Mouse (Mus musculus) MEL (cell line): ENCODE data around the gene Lpo. TPM values are rescaled to one million over a fixed set of nuclear protein-coding genes. Genes with fewer than 3 reads are reported as not detected.

Experiments used
- DNase-seq: peaks from one replicate; pipeline ENCODE4 v3.0.0; 2011; ENCODE audit warnings: low read depth, low spot score
- H3K27ac ChIP-seq: 2 replicates; pipeline ENCODE4 v1.5.1; 2012; ENCODE audit warnings: low read depth, mild to moderate bottlenecking, control low read depth, low read length, moderate library complexity; ENCODE audit not compliant: control insufficient read depth
- H3K27me3 ChIP-seq, 2 experiments: fragments of 150-350 bp in 1 of 2; sonication (generic) in 1 of 2; 2 replicates each; pipeline ENCODE4 v1.6.1; 2012; ENCODE audit warnings: low read length in 2 of 2, mild to moderate bottlenecking in 2 of 2, improper control_type of control experiment in 1 of 2, moderate library complexity in 1 of 2; ENCODE audit not compliant: insufficient read depth in 2 of 2, control insufficient read depth in 1 of 2
- H3K36me3 ChIP-seq, 2 experiments: 2 replicates each; pipeline ENCODE4 v1.6.1; 2012 to 2014; ENCODE audit warnings: low read length in 2 of 2, improper control_type of control experiment in 1 of 2, inconsistent platforms in 1 of 2, mild to moderate bottlenecking in 1 of 2; ENCODE audit not compliant: insufficient read depth in 2 of 2, control insufficient read depth in 1 of 2
- H3K4me1 ChIP-seq, 2 experiments: fragments of 150-350 bp in 1 of 2; sonication (generic) in 1 of 2; 2 replicates each; pipeline ENCODE4 v1.6.1; 2012; ENCODE audit warnings: low read length in 2 of 2, improper control_type of control experiment in 1 of 2, mild to moderate bottlenecking in 1 of 2; ENCODE audit not compliant: insufficient read depth in 2 of 2, control insufficient read depth in 1 of 2
- H3K4me3 ChIP-seq, 2 experiments: fragments of 150-350 bp in 1 of 2; sonication (generic) in 1 of 2; 2 replicates each; pipeline ENCODE4 v1.5.1; 2012; ENCODE audit warnings: low read depth in 2 of 2, low read length in 2 of 2, mild to moderate bottlenecking in 2 of 2, moderate library complexity in 2 of 2, control low read depth in 1 of 2, improper control_type of control experiment in 1 of 2; ENCODE audit not compliant: control insufficient read depth in 1 of 2, insufficient read depth in 1 of 2
- H3K79me2 ChIP-seq: 2 replicates; pipeline ENCODE4 v1.6.1; 2012; ENCODE audit warnings: mild to moderate bottlenecking, low read length, moderate library complexity; ENCODE audit not compliant: control insufficient read depth, poor library complexity, insufficient read depth
- H3K9ac ChIP-seq: 2 replicates; pipeline ENCODE4 v1.6.1; 2012; ENCODE audit warnings: low read depth, mild to moderate bottlenecking, control low read depth, low read length, moderate library complexity; ENCODE audit not compliant: control insufficient read depth, poor library complexity, severe bottlenecking
- H3K9me3 ChIP-seq: fragments of 150-350 bp; sonication (generic); replicated peaks from 2 replicates; pipeline ENCODE4 v1.6.1; 2012; ENCODE audit warnings: mild to moderate bottlenecking, low read length, improper control_type of control experiment, moderate library complexity; ENCODE audit not compliant: insufficient read depth
- BHLHE40 ChIP-seq: IDR thresholded peaks from 2 replicates; pipeline ENCODE4 v1.6.1; 2012; ENCODE audit warnings: low read depth, mild to moderate bottlenecking, inconsistent platforms, low read length, improper control_type of control experiment, borderline replicate concordance
- CHD1 ChIP-seq: IDR thresholded peaks from 2 replicates; pipeline ENCODE4 v1.6.1; 2012; ENCODE audit warnings: low read depth, mild to moderate bottlenecking, inconsistent platforms, low read length, improper control_type of control experiment
- E2F4 ChIP-seq: IDR thresholded peaks from 2 replicates; pipeline ENCODE4 v1.6.1; 2011; ENCODE audit warnings: low read depth, low read length, improper control_type of control experiment, borderline replicate concordance
- EP300 ChIP-seq, 2 experiments: IDR thresholded peaks; 2 replicates each; pipeline ENCODE4 v1.6.1; 2011; ENCODE audit warnings: improper control_type of control experiment in 2 of 2, low read length in 2 of 2, low read depth in 1 of 2, mild to moderate bottlenecking in 1 of 2
- ETS1 ChIP-seq: IDR thresholded peaks from 2 replicates; pipeline ENCODE4 v1.6.1; 2012; ENCODE audit warnings: low read depth, mild to moderate bottlenecking, inconsistent platforms, low read length, improper control_type of control experiment, moderate library complexity
- GATA1 ChIP-seq: IDR thresholded peaks from 2 replicates; pipeline ENCODE4 v1.6.1; 2011; ENCODE audit warnings: low read depth, low read length, improper control_type of control experiment
- MAFK ChIP-seq: IDR thresholded peaks from 2 replicates; pipeline ENCODE4 v1.6.1; 2011; ENCODE audit warnings: low read depth, mild to moderate bottlenecking, low read length, improper control_type of control experiment, borderline replicate concordance
- MYC ChIP-seq: IDR thresholded peaks from 2 replicates; pipeline ENCODE4 v1.6.1; 2011; ENCODE audit warnings: low read depth, mild to moderate bottlenecking, low read length, improper control_type of control experiment, moderate library complexity
- NELFE ChIP-seq: IDR thresholded peaks from 2 replicates; pipeline ENCODE4 v1.6.1; 2011; ENCODE audit warnings: low read depth, low read length, improper control_type of control experiment
- RCOR1 ChIP-seq: IDR thresholded peaks from 2 replicates; pipeline ENCODE4 v1.6.1; 2012; ENCODE audit warnings: low read depth, mild to moderate bottlenecking, inconsistent platforms, low read length, improper control_type of control experiment
- SMC3 ChIP-seq: IDR thresholded peaks from 2 replicates; pipeline ENCODE4 v1.6.1; 2011; ENCODE audit warnings: low read depth, low read length, improper control_type of control experiment
- TAL1 ChIP-seq: IDR thresholded peaks from 2 replicates; pipeline ENCODE4 v1.6.1; 2012; ENCODE audit warnings: mild to moderate bottlenecking, inconsistent platforms, low read length, moderate library complexity, mixed read lengths
- TBP ChIP-seq: IDR thresholded peaks from 2 replicates; pipeline ENCODE4 v1.8.0; 2011; ENCODE audit warnings: low read depth, low read length, improper control_type of control experiment
- UBTF ChIP-seq: IDR thresholded peaks from 2 replicates; pipeline ENCODE4 v1.6.1; 2012; ENCODE audit warnings: low read depth, mild to moderate bottlenecking, inconsistent platforms, low read length, improper control_type of control experiment, moderate library complexity, borderline replicate concordance; ENCODE audit not compliant: insufficient read depth
- USF2 ChIP-seq, 2 experiments: IDR thresholded peaks; 2 replicates each; pipeline ENCODE4 v1.6.1; 2011 to 2012; ENCODE audit warnings: improper control_type of control experiment in 2 of 2, low read length in 2 of 2, borderline replicate concordance in 1 of 2, inconsistent platforms in 1 of 2, low read depth in 1 of 2, mild to moderate bottlenecking in 1 of 2; ENCODE audit not compliant: insufficient read depth in 1 of 2
- ZKSCAN1 ChIP-seq: IDR thresholded peaks from 2 replicates; pipeline ENCODE4 v1.6.1; 2012; ENCODE audit warnings: low read depth, mild to moderate bottlenecking, inconsistent platforms, low read length, improper control_type of control experiment, moderate library complexity
- polyA plus RNA-seq, 2 experiments: library from polyadenylated mRNA; stranded (reverse) in 1 of 2; unstranded in 1 of 2; fragments of >175 nt in 1 of 2; fragments of >200 nt in 1 of 2; gene quantifications; 2 replicates each; pipeline versions ENCODE4 v1.2.1 to v1.2.4; 2012; ENCODE audit warnings: low replicate concordance in 2 of 2, low read depth in 1 of 2; ENCODE audit not compliant: insufficient read length in 2 of 2, insufficient read depth in 1 of 2, missing spikeins in 1 of 2
- total RNA-seq: library from RNA; depleted of rRNA; stranded (reverse); fragments of 300-350 nt; gene quantifications from 2 replicates; pipeline ENCODE4 v1.2.3, GENCODE M21; 2012

The Lpo gene
- total and polyA plus RNA-seq, 3 experiments: not detected

GRCm38 (mm10) chr11:87793460-87793859 is 34.6 kb downstream of the Lpo start, which contains the start of gene Mpo:
Gene Mpo (plus strand): TSS chr11:87793581.
- DNase-seq: no peak
- no peak within 1 kb of the TSS for H3K9ac ChIP-seq
- no peak within 1 kb of the TSS for H3K4me3 ChIP-seq
- H3K4me1 ChIP-seq: no peaks in the 10 kb centered on the region
- H3K27ac ChIP-seq: no peak within 1 kb of the TSS
- no peaks in the 10 kb centered on the region for H3K9me3 ChIP-seq
- no peaks in the 10 kb centered on the region for H3K79me2 ChIP-seq
- TF ChIP-seq BHLHE40 (no peak), CHD1 (no peak), RCOR1 (no peak), MAFK (no peak), SMC3 (no peak), E2F4 (no peak), USF2 (IDR thresholded peaks at IDR 0.05; ENCODE audit: borderline replicate concordance in 1 of 2, insufficient read depth in 1 of 2, low read depth in 1 of 2, low read length in 2 of 2) (no peak), ZKSCAN1 (no peak), GATA1 (no peak)
- H3K27me3 ChIP-seq: peaks cover 0 to 4% of the 10 kb centered on the region in 2 experiments; a peak in 3 of 4 replicates
- H3K36me3 ChIP-seq: peaks cover 0 to 3% of the 10 kb centered on the region in 2 experiments; a peak in 1 of 4 replicates

- peak; percentile 60 for DNase-seq
- Histone ChIP-seq H3K4me3 (no peak overlapping the region), H3K9ac (no peak overlapping the region), H3K4me1 (no peaks in the 10 kb centered on the region), H3K27me3 (peaks cover 0 to 4% of the 10 kb centered on the region in 2 experiments; a peak in 3 of 4 replicates), H3K36me3 (peaks cover 0 to 3% of the 10 kb centered on the region in 2 experiments; a peak in 2 of 4 replicates), H3K27ac (no peak overlapping the region), H3K9me3 (no peaks in the 10 kb centered on the region), H3K79me2 (no peaks in the 10 kb centered on the region)
- peak; percentile 90 for TF ChIP-seq TBP
- no peak for TF ChIP-seq BHLHE40
- no peak for TF ChIP-seq ETS1
- no peak for TF ChIP-seq SMC3
- TF ChIP-seq NELFE: no peak
- peak; percentile 5; the same call in 1 of the 2 replicates for TF ChIP-seq TAL1
- TF ChIP-seq MYC: no peak
- no peak for TF ChIP-seq MAFK
- 0 out of 2 replicates have a peak, but pooled peaks have one; percentile 77 for TF ChIP-seq UBTF
- peak; percentile 20 to 25; a peak in 1 of 4 replicates for TF ChIP-seq EP300 (IDR thresholded peaks at IDR 0.05; ENCODE audit: low read depth in 1 of 2, low read length in 2 of 2)
- TF ChIP-seq, all 39 proteins: peak for 4
These were observed 38.0 kb downstream of the Lpo start for GRCm38 (mm10) chr11:87790088-87790487.
